Mouse (Mus musculus): ENCODE data around the gene Fggy.

GRCm38 (mm10) chr4:95649980-95650379 is 92.7 kb downstream of the Fggy start:
- TF ChIP-seq GATA1 (IDR thresholded peaks at IDR 0.05; ENCODE audit: low read length) (no peak), TAL1 (IDR thresholded peaks at IDR 0.05; ENCODE audit: low read length) (no peak)

All from erythroblast, embryonic 14.5 days (primary cell).